Mouse (Mus musculus): ENCODE data around the gene Ftsj1.

Ftsj1 gene

GRCm38 (mm10) chrX:8252334-8253285, at the start of gene Ftsj1:
TSS of gene Ftsj1 (minus strand) at chrX:8252406.
- peak; percentile 87 for DNase-seq (ENCODE audit: low read depth, low spot score)

- DNase-seq (ENCODE audit: low read depth, low spot score), result no peak
Observed at GRCm38 (mm10) chrX:8288621-8289020, 36.4 kb upstream of the Ftsj1 start.

GRCm38 (mm10) chrX:8274056-8274455, 21.9 kb upstream of the Ftsj1 start:
- no peak for DNase-seq (ENCODE audit: low read depth, low spot score)

GRCm38 (mm10) chrX:8272000-8272399, 19.8 kb upstream of the Ftsj1 start:
- DNase-seq (ENCODE audit: low read depth, low spot score), result no peak

GRCm38 (mm10) chrX:8271083-8271820, 19.0 kb upstream of the Ftsj1 start, which contains the start of gene Slc38a5:
TSS of gene Slc38a5 (plus strand) at chrX:8271133.
- DNase-seq (ENCODE audit: low read depth, low spot score), result no peak

GRCm38 (mm10) chrX:8264222-8264621, 12.0 kb upstream of the Ftsj1 start:
- no peak for DNase-seq (ENCODE audit: low read depth, low spot score)

- no peak for DNase-seq (ENCODE audit: low read depth, low spot score)
Observed at GRCm38 (mm10) chrX:8263156-8263804, 11.1 kb upstream of the Ftsj1 start.

- DNase-seq (ENCODE audit: low read depth, low spot score), result no peak
Observed at GRCm38 (mm10) chrX:8259478-8259877, 7.3 kb upstream of the Ftsj1 start.

GRCm38 (mm10) chrX:8255807-8256206, 3.6 kb upstream of the Ftsj1 start:
- DNase-seq (ENCODE audit: low read depth, low spot score), result no peak

GRCm38 (mm10) chrX:8253711-8254110, 1.5 kb upstream of the Ftsj1 start:
- no peak for DNase-seq (ENCODE audit: low read depth, low spot score)

- no peak for DNase-seq (ENCODE audit: low read depth, low spot score)
Observed at GRCm38 (mm10) chrX:8251789-8252333, 345 bp downstream of the Ftsj1 start.

GRCm38 (mm10) chrX:8248542-8249120, 3.6 kb downstream of the Ftsj1 start:
- no peak for DNase-seq (ENCODE audit: low read depth, low spot score)

GRCm38 (mm10) chrX:8247680-8248079, 4.5 kb downstream of the Ftsj1 start:
- DNase-seq (ENCODE audit: low read depth, low spot score), result no peak

GRCm38 (mm10) chrX:8238804-8239395, 13.3 kb downstream of the Ftsj1 start:
- DNase-seq (ENCODE audit: low read depth, low spot score), result no peak

- no peak for DNase-seq (ENCODE audit: low read depth, low spot score)
Observed at GRCm38 (mm10) chrX:8236704-8237103, 15.5 kb downstream of the Ftsj1 start.

- no peak for DNase-seq (ENCODE audit: low read depth, low spot score)
Observed at GRCm38 (mm10) chrX:8233602-8234001, 18.6 kb downstream of the Ftsj1 start.

- no peak for DNase-seq (ENCODE audit: low read depth, low spot score)
Observed at GRCm38 (mm10) chrX:8230272-8230671, 21.9 kb downstream of the Ftsj1 start.

GRCm38 (mm10) chrX:8223473-8223872, 28.7 kb downstream of the Ftsj1 start:
- no peak for DNase-seq (ENCODE audit: low read depth, low spot score)

GRCm38 (mm10) chrX:8222678-8223421, 29.4 kb downstream of the Ftsj1 start:
- no peak for DNase-seq (ENCODE audit: low read depth, low spot score)

GRCm38 (mm10) chrX:8222296-8222677, 29.9 kb downstream of the Ftsj1 start:
- DNase-seq (ENCODE audit: low read depth, low spot score), result no peak

Measured in forelimb bud, embryonic 11.5 days (tissue).